Mouse (Mus musculus) gastrocnemius, postnatal 4 days (tissue): ENCODE data around the gene Rbfox2. TPM values are rescaled to one million over a fixed set of nuclear protein-coding genes. Genes with fewer than 3 reads are reported as not detected.

ENCODE experiments used
- DNase-seq, 2 experiments: peaks; one replicate each; pipeline ENCODE4 v3.0.0; 2021 to 2022; ENCODE audit warnings: low spot score in 2 of 2, mixed read lengths in 2 of 2
- total RNA-seq, 2 experiments: library from RNA; stranded (reverse); gene quantifications; 2 replicates each; pipeline ENCODE4 v1.2.3; 2021

Rbfox2 gene
- total RNA-seq, 2 experiments from 2014 or later, result 289 to 339 TPM

DNA sequence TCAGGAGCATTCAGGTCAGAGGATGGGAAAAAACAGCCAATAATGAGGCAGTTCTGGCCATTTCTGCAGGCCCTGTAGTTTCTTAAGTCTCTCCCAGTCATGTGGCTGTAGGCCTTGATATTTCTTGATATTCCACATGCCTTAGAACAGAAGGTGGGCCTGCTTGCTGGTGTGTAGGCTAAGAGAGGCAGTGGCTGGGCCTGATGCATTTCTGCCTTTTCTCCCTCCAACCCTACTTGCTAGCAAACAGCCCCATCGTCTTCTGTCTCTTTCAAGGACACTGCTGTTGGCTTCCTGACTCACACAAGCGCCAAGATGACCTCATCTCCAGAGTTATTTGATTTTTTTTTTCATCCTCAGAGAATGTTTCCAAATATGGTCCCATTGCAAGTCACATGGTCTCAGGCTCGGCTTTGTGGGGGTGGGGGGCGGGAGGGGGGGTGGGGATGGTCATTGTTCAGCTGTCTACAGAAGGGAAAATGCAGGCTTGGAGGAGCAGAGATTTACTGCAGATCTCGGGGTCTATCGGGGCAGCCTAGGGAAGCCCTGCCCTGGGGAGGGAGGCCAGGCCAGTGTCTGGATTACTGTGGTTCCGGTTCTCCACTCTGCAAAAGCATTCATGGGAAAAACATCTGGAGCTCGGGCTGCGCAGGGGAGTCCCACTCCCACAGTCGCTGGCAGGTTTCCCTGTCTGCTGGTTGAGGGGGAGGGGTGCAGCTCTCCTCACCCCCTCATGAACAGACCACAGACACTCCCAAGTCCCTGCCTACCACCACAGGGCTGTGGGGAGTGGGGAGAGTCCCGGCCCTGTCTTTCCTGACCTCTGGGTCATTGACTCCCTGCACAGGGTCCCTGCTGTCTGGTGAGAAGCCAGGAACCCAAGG is 269.3 kb downstream of the Rbfox2 start:
- DNase-seq, result peak; percentile 60 to 79

- DNase-seq, result no peak
These were observed 269.9 kb downstream of the Rbfox2 start for GRCm38 (mm10) chr15:77036989-77037277.

DNA sequence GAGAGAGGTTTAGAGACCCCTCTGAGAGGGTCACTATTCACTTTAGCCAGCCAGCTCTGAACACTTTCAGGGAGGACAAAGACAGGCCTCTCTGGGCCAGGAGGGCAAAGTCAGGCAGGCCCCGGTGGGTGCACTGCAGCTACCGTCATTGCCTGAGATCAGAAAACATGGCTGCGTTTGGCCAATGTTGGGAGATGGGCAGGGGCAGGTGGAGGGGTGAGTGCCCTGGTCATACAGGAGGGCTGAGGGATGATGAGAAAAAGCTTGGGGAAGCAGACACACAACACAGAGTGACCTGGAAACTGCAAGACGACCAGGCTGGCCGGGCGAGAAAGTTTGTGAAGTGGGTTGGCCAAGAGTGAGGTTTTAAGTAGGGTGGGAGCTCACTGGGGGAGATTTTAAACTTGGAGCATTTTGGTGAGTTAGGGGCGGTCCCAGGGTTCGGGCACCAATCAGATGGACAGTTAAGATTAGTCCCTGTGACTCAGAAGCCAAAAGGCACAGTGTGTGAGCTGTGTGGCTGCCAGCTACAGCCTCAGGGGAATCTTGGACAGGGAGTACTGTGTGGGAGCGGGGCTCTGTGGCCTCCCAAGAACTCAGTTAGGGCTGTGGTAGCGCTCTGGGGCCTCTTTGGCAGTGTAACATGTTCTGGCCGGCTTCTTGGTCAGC is 270.4 kb downstream of the Rbfox2 start:
- DNase-seq, result peak; percentile 74 to 88

- DNase-seq, result no peak
These were observed 271.2 kb downstream of the Rbfox2 start for GRCm38 (mm10) chr15:77035643-77036042.

DNA sequence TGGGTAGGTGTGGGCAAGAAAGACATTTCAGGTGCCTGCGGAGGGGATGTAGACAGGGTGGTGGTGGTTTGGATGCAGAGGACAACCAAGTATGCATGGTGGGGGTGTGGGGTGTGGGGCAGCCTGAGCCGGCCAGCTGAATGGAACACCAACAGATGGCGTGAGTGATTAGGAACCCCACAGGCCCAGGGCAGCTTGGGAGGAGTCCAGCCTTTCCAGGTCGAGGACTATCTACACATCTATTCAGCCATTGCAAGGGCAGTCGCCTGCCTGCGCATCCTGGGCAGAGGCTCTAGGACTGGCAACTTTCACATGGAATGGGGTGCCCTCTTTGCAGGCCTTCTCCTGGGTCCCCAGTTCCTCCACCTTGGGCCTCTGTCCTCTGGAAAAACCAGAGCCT is 272.3 kb downstream of the Rbfox2 start:
- DNase-seq, result no peak

GRCm38 (mm10) chr15:77031271-77031670 is 275.5 kb downstream of the Rbfox2 start:
- DNase-seq, result no peak

GRCm38 (mm10) chr15:77029331-77029991 is 277.3 kb downstream of the Rbfox2 start:
- DNase-seq, result peak in 1 of 2 experiments; percentile 70

Other genes starting within 250 kb of the Rbfox2 start
- gene Apol7a, start 92.1 kb upstream of the Rbfox2 start, total RNA-seq, result under 1 TPM; 0.69 to 0.86 TPM
- not detected for gene Apol9a, start 104.1 kb upstream of the Rbfox2 start, total RNA-seq
- under 1 TPM; 0.18 to 0.42 TPM for gene Apol7b, start 140.5 kb upstream of the Rbfox2 start, total RNA-seq
- not detected for gene Apol10a, start 170.0 kb upstream of the Rbfox2 start, total RNA-seq
- not detected for gene Apol11a, start 201.3 kb upstream of the Rbfox2 start, total RNA-seq
- not detected for gene Apol7c, start 226.3 kb upstream of the Rbfox2 start, total RNA-seq